Mouse (Mus musculus): Measurements from ENCODE around the gene Dlx2. TPM values are rescaled to one million over a fixed set of nuclear protein-coding genes. Genes with fewer than 3 reads are reported as not detected.

Gene Dlx2
- polyA plus RNA-seq, 1 experiment from 2014 or later: 4.4 TPM

DNA sequence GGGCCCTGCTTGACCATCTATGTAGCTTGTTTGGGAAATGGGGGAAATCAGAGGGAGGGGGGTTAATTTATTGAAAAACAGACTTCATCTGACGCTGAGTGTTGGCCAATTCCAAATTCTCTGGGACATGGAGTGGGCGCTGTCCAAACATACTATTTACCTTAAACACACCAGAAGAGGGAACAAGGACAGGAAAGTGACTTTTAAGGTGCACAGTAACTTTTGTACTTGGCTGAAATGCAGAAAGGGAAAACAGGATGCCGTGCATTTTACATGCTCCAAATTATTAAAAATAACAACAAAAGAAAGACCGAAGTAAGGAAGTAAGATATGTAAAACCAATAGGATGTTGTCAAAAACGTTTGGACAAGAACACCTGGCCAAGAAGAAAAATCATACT lies 13.5 kb downstream of the Dlx2 start:
- Histone ChIP-seq H3K4me2 (replicated peaks) (peak overlapping the region; percentile 28), H3K27ac (no peak overlapping the region), H3K4me1 (peaks cover 21% of the 10 kb centered on the region), H3K27me3 (peaks cover 96% of the 10 kb centered on the region), H3K9ac (no peak overlapping the region), H3K4me3 (0 out of 2 replicates have a peak overlapping the region, but pooled peaks have one; percentile 14), H3K36me3 (no peaks in the 10 kb centered on the region), H3K9me3 (no peaks in the 10 kb centered on the region)
- WGBS: 10% methylated on average over 5 of the region's 5 CpGs
- ATAC-seq (ENCODE audit: low FRiP score, low read depth): no peak

DNA sequence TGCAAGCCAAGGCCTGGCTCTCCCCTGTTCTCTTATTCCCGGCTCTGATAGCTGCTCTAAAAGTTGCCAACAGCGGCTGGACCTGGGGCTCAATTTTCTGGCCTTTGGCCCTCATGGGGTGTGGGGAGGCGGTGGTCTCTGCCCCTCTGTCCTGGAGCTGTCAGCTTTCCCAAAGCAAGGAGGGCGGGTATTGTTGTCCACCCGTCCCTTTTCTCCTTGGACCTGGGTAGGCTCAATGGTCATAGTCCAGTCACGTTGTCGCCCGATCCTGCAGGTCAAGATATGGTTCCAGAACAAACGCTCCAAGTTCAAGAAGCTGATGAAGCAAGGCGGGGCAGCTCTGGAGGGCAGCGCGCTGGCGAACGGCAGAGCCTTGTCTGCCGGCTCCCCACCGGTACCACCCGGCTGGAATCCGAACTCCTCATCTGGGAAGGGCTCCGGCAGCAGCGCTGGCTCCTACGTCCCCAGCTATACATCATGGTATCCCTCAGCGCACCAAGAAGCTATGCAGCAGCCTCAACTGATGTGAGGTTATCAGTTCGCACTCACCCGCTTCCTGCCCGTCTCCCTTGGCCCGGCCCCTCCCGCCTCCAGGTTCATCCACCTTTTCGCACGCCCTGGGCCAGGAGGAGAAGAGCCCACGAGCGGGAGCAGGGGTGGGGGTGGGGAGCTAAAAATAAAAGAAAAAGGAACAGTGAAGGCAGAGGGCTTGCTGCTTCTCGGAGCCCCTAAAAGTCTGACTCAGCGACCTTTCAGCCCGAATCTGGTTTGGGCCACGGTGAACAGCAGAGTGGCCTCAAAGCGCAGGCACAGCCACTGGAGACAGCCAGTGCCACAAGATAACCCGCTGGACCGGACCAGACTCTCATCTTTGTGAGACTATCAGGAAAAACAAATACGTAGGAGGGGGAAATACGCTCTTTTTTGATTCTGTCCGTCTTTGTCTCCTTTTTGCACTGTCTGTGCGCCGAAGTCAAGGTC lies 14.3 kb downstream of the Dlx2 start:
- ATAC-seq (ENCODE audit: low FRiP score, low read depth): no peak
- Histone ChIP-seq H3K4me2 (replicated peaks) (peak overlapping the region; percentile 28), H3K27ac (no peak overlapping the region), H3K4me3 (peak overlapping the region; percentile 14; the same call in 1 of the 2 replicates), H3K9me3 (no peaks in the 10 kb centered on the region), H3K36me3 (no peaks in the 10 kb centered on the region), H3K9ac (no peak overlapping the region), H3K27me3 (peaks cover 96% of the 10 kb centered on the region), H3K4me1 (peaks cover 21% of the 10 kb centered on the region)
- WGBS: under 1% methylated on average over 43 of the region's 43 CpGs

DNA sequence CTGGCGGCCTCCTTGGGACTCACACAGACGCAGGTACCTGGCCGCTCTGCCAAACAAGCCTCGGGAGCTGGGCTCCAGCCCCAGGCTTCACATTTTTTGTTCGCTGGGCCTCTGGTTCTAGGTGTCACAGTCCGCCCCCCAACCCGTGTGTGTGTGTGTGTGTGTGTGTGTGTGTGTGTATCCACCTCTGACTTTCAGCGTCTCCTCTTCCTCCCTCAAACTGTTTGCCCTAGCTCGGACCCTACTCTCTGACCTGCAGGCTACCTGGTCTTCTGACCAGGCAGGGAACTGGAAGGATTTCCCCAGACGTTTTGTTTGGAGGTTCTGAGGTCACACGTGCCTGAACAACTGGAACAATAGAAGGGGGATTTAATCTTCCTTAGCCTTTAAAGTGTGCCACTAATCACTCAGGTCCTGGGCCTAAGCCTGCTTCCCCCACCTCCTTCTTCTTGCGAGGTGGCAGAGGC lies 15.4 kb downstream of the Dlx2 start:
- Histone ChIP-seq H3K4me1 (peaks cover 21% of the 10 kb centered on the region), H3K27me3 (peaks cover 96% of the 10 kb centered on the region), H3K27ac (no peak overlapping the region), H3K4me2 (replicated peaks) (peak overlapping the region; percentile 88; the same call in 1 of the 2 replicates), H3K36me3 (no peaks in the 10 kb centered on the region), H3K9ac (no peak overlapping the region), H3K9me3 (no peaks in the 10 kb centered on the region), H3K4me3 (peak overlapping the region; percentile 52)
- ATAC-seq (ENCODE audit: low FRiP score, low read depth): no peak
- under 1% methylated on average over 12 of the region's 12 CpGs for WGBS

GRCm38 (mm10) chr2:71530391-71531123 lies 16.0 kb downstream of the Dlx2 start:
- H3K9me3 ChIP-seq: no peaks in the 10 kb centered on the region
- no peak overlapping the region for H3K9ac ChIP-seq
- ATAC-seq (ENCODE audit: low FRiP score, low read depth): no peak
- peaks cover 21% of the 10 kb centered on the region for H3K4me1 ChIP-seq
- WGBS: under 1% methylated on average over 34 of the region's 34 CpGs
- peak overlapping the region; percentile 52 for H3K4me3 ChIP-seq
- no peaks in the 10 kb centered on the region for H3K36me3 ChIP-seq
- peaks cover 98% of the 10 kb centered on the region for H3K27me3 ChIP-seq
- H3K4me2 ChIP-seq (replicated peaks): peak overlapping the region; percentile 88
- no peak overlapping the region for H3K27ac ChIP-seq

- Histone ChIP-seq H3K27ac (no peak overlapping the region), H3K9ac (peak overlapping the region; percentile 65), H3K9me3 (no peaks in the 10 kb centered on the region), H3K4me1 (peaks cover 21% of the 10 kb centered on the region), H3K36me3 (no peaks in the 10 kb centered on the region), H3K4me3 (peak overlapping the region; percentile 52), H3K4me2 (replicated peaks) (peak overlapping the region; percentile 88), H3K27me3 (peaks cover 100% of the 10 kb centered on the region)
- WGBS: under 1% methylated on average over 60 of the region's 60 CpGs
- peak; percentile 89 for ATAC-seq (ENCODE audit: low FRiP score, low read depth)
These were observed 16.8 kb downstream of the Dlx2 start for GRCm38 (mm10) chr2:71529511-71530351.

DNA sequence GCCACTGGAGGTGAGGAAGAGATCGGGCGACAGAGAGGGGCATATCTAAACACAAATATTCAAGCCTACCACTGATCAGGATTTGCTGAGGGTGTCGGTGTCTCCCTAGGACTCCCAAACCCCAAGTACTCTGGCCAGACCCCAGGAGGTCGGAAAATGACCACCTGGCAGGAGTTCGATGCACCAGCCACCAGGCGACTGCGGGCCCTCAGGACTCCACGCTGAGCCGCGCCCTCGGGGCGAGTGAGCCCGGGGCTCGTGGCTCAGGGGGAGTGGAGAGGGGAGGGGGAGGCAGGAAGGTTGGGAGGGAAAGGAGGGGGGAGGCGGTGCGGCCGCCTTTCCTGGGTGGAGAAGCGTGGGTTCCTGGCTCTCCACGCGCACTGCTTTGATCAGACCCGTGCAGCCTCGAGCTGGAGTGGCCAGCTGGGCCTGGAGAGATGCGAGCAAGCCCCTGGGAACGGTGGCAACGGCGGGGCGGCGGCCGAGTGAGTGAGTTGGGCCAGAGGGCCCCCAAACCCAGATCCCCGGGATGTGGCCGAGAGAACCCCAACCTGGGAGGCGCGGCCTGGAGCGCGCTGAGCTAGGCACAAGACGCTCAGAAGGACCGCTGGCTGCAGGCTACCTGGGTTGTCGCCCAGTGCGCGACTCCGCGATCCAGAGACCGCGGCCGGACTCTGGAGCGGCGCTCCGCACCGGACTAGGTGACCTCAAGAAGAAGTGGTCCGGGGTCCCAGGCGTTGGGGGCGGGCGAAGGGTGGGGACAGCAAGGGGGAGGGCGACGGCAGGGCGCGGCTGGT lies 17.6 kb downstream of the Dlx2 start:
- H3K9me3 ChIP-seq: no peaks in the 10 kb centered on the region
- peak overlapping the region; percentile 88 for H3K4me2 ChIP-seq (replicated peaks)
- H3K27ac ChIP-seq: no peak overlapping the region
- H3K27me3 ChIP-seq: peaks cover 99% of the 10 kb centered on the region
- no peaks in the 10 kb centered on the region for H3K36me3 ChIP-seq
- ATAC-seq (ENCODE audit: low FRiP score, low read depth): peak; percentile 14
- H3K4me3 ChIP-seq: peak overlapping the region; percentile 52
- peaks cover 21% of the 10 kb centered on the region for H3K4me1 ChIP-seq
- WGBS: under 1% methylated on average over 57 of the region's 57 CpGs
- H3K9ac ChIP-seq: peak overlapping the region; percentile 65

GRCm38 (mm10) chr2:71528014-71528713 lies 18.4 kb downstream of the Dlx2 start, which contains the start of gene Dlx1:
Gene Dlx1, plus strand, starts transcription at chr2:71528113.
- H3K9ac ChIP-seq: peak within 1 kb of the TSS; percentile 65
- no peak within 1 kb of the TSS for H3K27ac ChIP-seq
- WGBS: 1% methylated on average over 26 of the region's 26 CpGs

DNA sequence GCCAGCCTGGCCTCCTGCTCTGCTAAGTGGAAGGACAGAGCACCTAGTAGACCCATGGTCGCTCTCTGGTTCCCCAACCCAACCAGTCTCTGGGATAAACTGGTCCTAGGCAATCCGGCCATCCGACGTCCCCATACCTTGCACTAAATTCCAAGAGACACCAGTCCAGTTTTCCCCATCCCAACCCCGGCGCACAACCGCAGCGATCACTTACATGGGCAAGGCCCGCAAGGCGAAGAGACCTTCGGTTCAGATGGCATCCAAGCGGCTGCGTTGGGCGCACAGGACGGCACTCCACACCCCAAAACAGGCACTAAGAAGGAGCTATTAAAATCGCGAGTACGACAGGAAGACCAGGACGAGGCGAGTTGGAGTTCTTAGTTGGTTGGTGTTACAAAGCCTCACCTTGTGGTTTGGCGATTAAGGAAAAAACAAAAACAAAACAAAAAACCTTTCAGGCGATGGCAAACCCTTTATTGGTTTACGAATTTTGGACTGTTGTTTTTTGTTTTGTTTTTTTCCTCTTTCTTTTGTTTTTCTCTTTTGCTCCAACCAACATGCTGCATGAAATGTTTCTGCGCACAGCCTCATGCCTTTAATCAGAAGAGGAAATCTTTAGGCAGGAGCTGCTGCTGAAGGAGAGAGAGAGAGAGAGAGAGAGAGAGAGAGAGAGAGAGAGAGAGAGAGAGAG lies 19.1 kb downstream of the Dlx2 start:
- no peaks in the 10 kb centered on the region for H3K9me3 ChIP-seq
- WGBS: 2% methylated on average over 24 of the region's 24 CpGs
- H3K27ac ChIP-seq: no peak overlapping the region
- H3K9ac ChIP-seq: no peak overlapping the region
- peaks cover 99% of the 10 kb centered on the region for H3K27me3 ChIP-seq
- H3K36me3 ChIP-seq: no peaks in the 10 kb centered on the region
- no peak for ATAC-seq (ENCODE audit: low FRiP score, low read depth)
- peaks cover 21% of the 10 kb centered on the region for H3K4me1 ChIP-seq
- no peak overlapping the region for H3K4me3 ChIP-seq
- H3K4me2 ChIP-seq (replicated peaks): no peak overlapping the region

More at GRCm38 (mm10) chr2:71528014-71528713, 18.4 kb downstream of the Dlx2 start, which contains the start of gene Dlx1:
- H3K4me3 ChIP-seq: peak within 1 kb of the TSS; percentile 52
- no peaks in the 10 kb centered on the region for H3K36me3 ChIP-seq
- no peaks in the 10 kb centered on the region for H3K9me3 ChIP-seq
- ATAC-seq (ENCODE audit: low FRiP score, low read depth): no peak
- peak within 1 kb of the TSS; percentile 88 for H3K4me2 ChIP-seq (replicated peaks)
- peaks cover 21% of the 10 kb centered on the region for H3K4me1 ChIP-seq
- H3K27me3 ChIP-seq: peaks cover 99% of the 10 kb centered on the region

DNA sequence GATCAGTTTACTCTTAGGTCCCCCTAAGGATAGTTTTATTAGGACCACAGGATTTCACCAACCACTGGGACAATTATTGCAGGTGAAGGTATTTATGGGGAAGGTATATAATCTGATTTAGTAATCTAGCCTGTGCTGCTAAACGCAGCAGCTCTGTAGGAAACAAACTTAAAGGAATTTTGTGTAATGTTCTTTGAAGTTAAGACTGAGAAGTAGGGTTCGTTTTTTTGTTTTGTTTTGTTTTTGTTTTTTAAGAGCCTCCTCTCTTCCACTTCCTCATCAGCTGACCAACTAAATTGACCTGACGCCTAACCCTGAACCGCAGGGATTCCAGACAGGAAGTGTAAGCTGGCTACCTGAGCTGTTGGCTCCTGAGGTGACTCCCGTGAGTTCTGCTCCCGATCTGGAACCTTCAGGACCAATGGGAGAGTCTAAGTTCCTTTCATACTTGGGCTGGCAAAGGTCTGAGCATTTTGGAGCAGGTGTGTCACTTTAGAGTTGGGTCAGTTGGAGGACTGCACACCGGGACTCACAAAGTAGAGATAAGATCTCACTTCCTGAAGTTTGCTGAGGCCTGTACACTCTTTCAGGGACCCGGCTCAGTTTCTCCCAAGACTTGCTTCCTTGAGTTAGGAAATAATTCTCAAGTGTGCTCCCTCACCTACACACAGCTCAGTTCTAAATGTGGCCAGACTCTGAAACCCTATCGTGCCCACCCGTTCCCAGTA lies 19.8 kb downstream of the Dlx2 start:
- no peaks in the 10 kb centered on the region for H3K9me3 ChIP-seq
- no peak overlapping the region for H3K27ac ChIP-seq
- no peak overlapping the region for H3K4me2 ChIP-seq (replicated peaks)
- no peaks in the 10 kb centered on the region for H3K36me3 ChIP-seq
- peaks cover 21% of the 10 kb centered on the region for H3K4me1 ChIP-seq
- ATAC-seq (ENCODE audit: low FRiP score, low read depth): no peak
- no peak overlapping the region for H3K9ac ChIP-seq
- H3K4me3 ChIP-seq: no peak overlapping the region
- 7% methylated on average over 10 of the region's 10 CpGs for WGBS
- H3K27me3 ChIP-seq: peaks cover 96% of the 10 kb centered on the region
